Mouse (Mus musculus): ENCODE results near the gene Ccl28. TPM values are rescaled to one million over a fixed set of nuclear protein-coding genes. Genes with fewer than 3 reads are reported as not detected.
"Not testable (repeated sequence)": the region's sequence is repeated elsewhere in the genome, so short reads cannot be mapped to it uniquely, and the experiment has no call there.

Ccl28 gene
- polyA plus RNA-seq, 1 experiment = 0.17 TPM

- TF ChIP-seq CTCF (IDR thresholded peaks at IDR 0.05; ENCODE audit: extremely low read depth, insufficient read depth, low read length) = peak; percentile 52; the same call in 1 of the 2 replicates
- not testable (repeated sequence) for H3K4me1 ChIP-seq (ENCODE audit: control insufficient read depth, insufficient read depth, low read length); H3K4me3 ChIP-seq (ENCODE audit: insufficient read depth, low read length); H3K27ac ChIP-seq (ENCODE audit: insufficient read depth, low read length)
Observed at GRCm38 (mm10) chr13:119625952-119626351, 2.3 kb downstream of the Ccl28 start.

- TF ChIP-seq CTCF (IDR thresholded peaks at IDR 0.05; ENCODE audit: extremely low read depth, insufficient read depth, low read length) = no peak
- peak; percentile 53; the same call in 1 of the 2 replicates for TF ChIP-seq POLR2A (IDR thresholded peaks at IDR 0.05; ENCODE audit: extremely low read depth, insufficient read depth, low read length)
- Histone ChIP-seq H3K27ac (ENCODE audit: insufficient read depth, low read length) (no peak overlapping the region), H3K4me1 (ENCODE audit: control insufficient read depth, insufficient read depth, low read length) (no peaks in the 10 kb centered on the region), H3K4me3 (ENCODE audit: insufficient read depth, low read length) (peak overlapping the region; percentile 38)
Observed at GRCm38 (mm10) chr13:119631482-119632155, 8.0 kb downstream of the Ccl28 start.

GRCm38 (mm10) chr13:119632156-119632548 is 8.5 kb downstream of the Ccl28 start:
- H3K4me1 ChIP-seq (ENCODE audit: control insufficient read depth, insufficient read depth, low read length) = no peaks in the 10 kb centered on the region
- H3K27ac ChIP-seq (ENCODE audit: insufficient read depth, low read length) = no peak overlapping the region
- TF ChIP-seq POLR2A (IDR thresholded peaks at IDR 0.05; ENCODE audit: extremely low read depth, insufficient read depth, low read length) (no peak), CTCF (IDR thresholded peaks at IDR 0.05; ENCODE audit: extremely low read depth, insufficient read depth, low read length) (no peak)
- peak overlapping the region; percentile 38 for H3K4me3 ChIP-seq (ENCODE audit: insufficient read depth, low read length)

- TF ChIP-seq CTCF (IDR thresholded peaks at IDR 0.05; ENCODE audit: extremely low read depth, insufficient read depth, low read length) = no peak
- TF ChIP-seq POLR2A (IDR thresholded peaks at IDR 0.05; ENCODE audit: extremely low read depth, insufficient read depth, low read length) = no peak
- H3K27ac ChIP-seq (ENCODE audit: insufficient read depth, low read length) = no peak overlapping the region
- no peaks in the 10 kb centered on the region; the same call in 1 of the 2 replicates for H3K4me1 ChIP-seq (ENCODE audit: control insufficient read depth, insufficient read depth, low read length)
- no peak overlapping the region for H3K4me3 ChIP-seq (ENCODE audit: insufficient read depth, low read length)
Observed at GRCm38 (mm10) chr13:119635496-119635895, 11.9 kb downstream of the Ccl28 start.

GRCm38 (mm10) chr13:119637837-119638236 is 14.2 kb downstream of the Ccl28 start:
- Histone ChIP-seq H3K4me3 (ENCODE audit: insufficient read depth, low read length) (no peak overlapping the region), H3K27ac (ENCODE audit: insufficient read depth, low read length) (no peak overlapping the region), H3K4me1 (ENCODE audit: control insufficient read depth, insufficient read depth, low read length) (no peaks in the 10 kb centered on the region; the same call in 1 of the 2 replicates)
- TF ChIP-seq CTCF (IDR thresholded peaks at IDR 0.05; ENCODE audit: extremely low read depth, insufficient read depth, low read length) = no peak
- TF ChIP-seq POLR2A (IDR thresholded peaks at IDR 0.05; ENCODE audit: extremely low read depth, insufficient read depth, low read length) = no peak

- Histone ChIP-seq H3K27ac (ENCODE audit: insufficient read depth, low read length) (no peak overlapping the region), H3K4me3 (ENCODE audit: insufficient read depth, low read length) (no peak overlapping the region), H3K4me1 (ENCODE audit: control insufficient read depth, insufficient read depth, low read length) (no peaks in the 10 kb centered on the region; the same call in 1 of the 2 replicates)
- TF ChIP-seq POLR2A (IDR thresholded peaks at IDR 0.05; ENCODE audit: extremely low read depth, insufficient read depth, low read length) = no peak
- no peak for TF ChIP-seq CTCF (IDR thresholded peaks at IDR 0.05; ENCODE audit: extremely low read depth, insufficient read depth, low read length)
Observed at GRCm38 (mm10) chr13:119638449-119638848, 14.8 kb downstream of the Ccl28 start.

- no peak for TF ChIP-seq CTCF (IDR thresholded peaks at IDR 0.05; ENCODE audit: extremely low read depth, insufficient read depth, low read length)
- TF ChIP-seq POLR2A (IDR thresholded peaks at IDR 0.05; ENCODE audit: extremely low read depth, insufficient read depth, low read length) = no peak
- Histone ChIP-seq H3K27ac (ENCODE audit: insufficient read depth, low read length) (no peak overlapping the region), H3K4me3 (ENCODE audit: insufficient read depth, low read length) (no peak overlapping the region), H3K4me1 (ENCODE audit: control insufficient read depth, insufficient read depth, low read length) (no peaks in the 10 kb centered on the region; the same call in 1 of the 2 replicates)
Observed at GRCm38 (mm10) chr13:119639302-119639701, 15.7 kb downstream of the Ccl28 start.

- no peaks in the 10 kb centered on the region; the same call in 1 of the 2 replicates for H3K4me1 ChIP-seq (ENCODE audit: control insufficient read depth, insufficient read depth, low read length)
- TF ChIP-seq CTCF (IDR thresholded peaks at IDR 0.05; ENCODE audit: extremely low read depth, insufficient read depth, low read length) (peak; percentile 44; the same call in 1 of the 2 replicates), POLR2A (IDR thresholded peaks at IDR 0.05; ENCODE audit: extremely low read depth, insufficient read depth, low read length) (no peak)
- H3K27ac ChIP-seq (ENCODE audit: insufficient read depth, low read length) = no peak overlapping the region
- H3K4me3 ChIP-seq (ENCODE audit: insufficient read depth, low read length) = no peak overlapping the region
Observed at GRCm38 (mm10) chr13:119640504-119640903, 16.9 kb downstream of the Ccl28 start.

- no peak overlapping the region for H3K27ac ChIP-seq (ENCODE audit: insufficient read depth, low read length)
- H3K4me3 ChIP-seq (ENCODE audit: insufficient read depth, low read length) = no peak overlapping the region
- TF ChIP-seq CTCF (IDR thresholded peaks at IDR 0.05; ENCODE audit: extremely low read depth, insufficient read depth, low read length) = no peak
- TF ChIP-seq POLR2A (IDR thresholded peaks at IDR 0.05; ENCODE audit: extremely low read depth, insufficient read depth, low read length) = no peak
- H3K4me1 ChIP-seq (ENCODE audit: control insufficient read depth, insufficient read depth, low read length) = no peaks in the 10 kb centered on the region; the same call in 1 of the 2 replicates
Observed at GRCm38 (mm10) chr13:119641145-119641544, 17.5 kb downstream of the Ccl28 start.

GRCm38 (mm10) chr13:119644769-119645168 is 21.1 kb downstream of the Ccl28 start:
- Histone ChIP-seq H3K4me3 (ENCODE audit: insufficient read depth, low read length) (no peak overlapping the region), H3K4me1 (ENCODE audit: control insufficient read depth, insufficient read depth, low read length) (peaks cover 2% of the 10 kb centered on the region), H3K27ac (ENCODE audit: insufficient read depth, low read length) (no peak overlapping the region)
- TF ChIP-seq POLR2A (IDR thresholded peaks at IDR 0.05; ENCODE audit: extremely low read depth, insufficient read depth, low read length) = no peak
- no peak for TF ChIP-seq CTCF (IDR thresholded peaks at IDR 0.05; ENCODE audit: extremely low read depth, insufficient read depth, low read length)

All from cortical plate, adult 2 months (tissue).